Mouse (Mus musculus): ENCODE data around the gene Bmpr1a. TPM values are rescaled to one million over a fixed set of nuclear protein-coding genes. Genes with fewer than 3 reads are reported as not detected.

Gene Bmpr1a
- polyA plus RNA-seq, 1 experiment from 2014 or later: 54.2 TPM

GRCm38 (mm10) chr14:34490965-34491364, 12.2 kb downstream of the Bmpr1a start:
- no peak overlapping the region for H3K4me3 ChIP-seq (replicated peaks)
- H3K4me2 ChIP-seq (replicated peaks): no peak overlapping the region
- no peak overlapping the region for H3K9ac ChIP-seq
- H3K9me3 ChIP-seq (replicated peaks): no peaks in the 10 kb centered on the region
- no peaks in the 10 kb centered on the region for H3K27me3 ChIP-seq
- no peak overlapping the region for H3K27ac ChIP-seq (replicated peaks)
- peaks cover 20% of the 10 kb centered on the region; the same call in 1 of the 2 replicates for H3K4me1 ChIP-seq
- WGBS: 33% methylated on average over 1 of the region's 1 CpGs
- ATAC-seq (ENCODE audit: insufficient number of reproducible peaks, low FRiP score, low TSS enrichment, low read depth): no peak
- H3K36me3 ChIP-seq: no peaks in the 10 kb centered on the region

GRCm38 (mm10) chr14:34489928-34490327, 13.2 kb downstream of the Bmpr1a start:
- ATAC-seq (ENCODE audit: insufficient number of reproducible peaks, low FRiP score, low TSS enrichment, low read depth): no peak
- no peak overlapping the region for H3K4me2 ChIP-seq (replicated peaks)
- H3K27ac ChIP-seq (replicated peaks): no peak overlapping the region
- H3K4me1 ChIP-seq: peaks cover 16% of the 10 kb centered on the region; the same call in 1 of the 2 replicates
- 75% methylated on average over 2 of the region's 2 CpGs for WGBS
- H3K9ac ChIP-seq: no peak overlapping the region
- H3K36me3 ChIP-seq: no peaks in the 10 kb centered on the region
- H3K4me3 ChIP-seq (replicated peaks): no peak overlapping the region
- no peaks in the 10 kb centered on the region for H3K9me3 ChIP-seq (replicated peaks)
- H3K27me3 ChIP-seq: no peaks in the 10 kb centered on the region

GRCm38 (mm10) chr14:34486169-34486568, 17.0 kb downstream of the Bmpr1a start:
- Histone ChIP-seq H3K36me3 (no peaks in the 10 kb centered on the region), H3K27ac (replicated peaks) (no peak overlapping the region), H3K9ac (no peak overlapping the region), H3K9me3 (replicated peaks) (no peaks in the 10 kb centered on the region), H3K4me3 (replicated peaks) (no peak overlapping the region), H3K4me2 (replicated peaks) (no peak overlapping the region), H3K27me3 (no peaks in the 10 kb centered on the region), H3K4me1 (peaks cover 23% of the 10 kb centered on the region)
- 46% methylated on average over 8 of the region's 8 CpGs for WGBS
- no peak for ATAC-seq (ENCODE audit: insufficient number of reproducible peaks, low FRiP score, low TSS enrichment, low read depth)

- ATAC-seq (ENCODE audit: insufficient number of reproducible peaks, low FRiP score, low TSS enrichment, low read depth): no peak
These were observed 19.4 kb downstream of the Bmpr1a start for GRCm38 (mm10) chr14:34483469-34484341.

GRCm38 (mm10) chr14:34471591-34471990, 31.6 kb downstream of the Bmpr1a start:
- no peak overlapping the region for H3K4me3 ChIP-seq (replicated peaks)
- no peak overlapping the region for H3K4me2 ChIP-seq (replicated peaks)
- no peaks in the 10 kb centered on the region for H3K9me3 ChIP-seq (replicated peaks)
- no peaks in the 10 kb centered on the region for H3K27me3 ChIP-seq
- no peak for ATAC-seq (ENCODE audit: insufficient number of reproducible peaks, low FRiP score, low TSS enrichment, low read depth)
- H3K36me3 ChIP-seq: no peaks in the 10 kb centered on the region
- H3K4me1 ChIP-seq: peaks cover 20% of the 10 kb centered on the region; the same call in 1 of the 2 replicates
- no peak overlapping the region for H3K27ac ChIP-seq (replicated peaks)
- no peak overlapping the region for H3K9ac ChIP-seq

More at GRCm38 (mm10) chr14:34483469-34484341, 19.4 kb downstream of the Bmpr1a start:
- Histone ChIP-seq H3K27ac (replicated peaks) (no peak overlapping the region), H3K4me3 (replicated peaks) (no peak overlapping the region), H3K36me3 (no peaks in the 10 kb centered on the region), H3K4me1 (peaks cover 11% of the 10 kb centered on the region), H3K9ac (no peak overlapping the region), H3K9me3 (replicated peaks) (no peaks in the 10 kb centered on the region), H3K27me3 (no peaks in the 10 kb centered on the region), H3K4me2 (replicated peaks) (no peak overlapping the region)
- WGBS: 50% methylated on average over 6 of the region's 6 CpGs

- no peak for ATAC-seq (ENCODE audit: insufficient number of reproducible peaks, low FRiP score, low TSS enrichment, low read depth)
- Histone ChIP-seq H3K27ac (replicated peaks) (no peak overlapping the region), H3K27me3 (no peaks in the 10 kb centered on the region), H3K4me2 (replicated peaks) (no peak overlapping the region), H3K36me3 (no peaks in the 10 kb centered on the region), H3K9ac (no peak overlapping the region), H3K4me1 (0 out of 2 replicates have a peak, but pooled peaks cover 17% of the 10 kb centered on the region), H3K4me3 (replicated peaks) (no peak overlapping the region), H3K9me3 (replicated peaks) (no peaks in the 10 kb centered on the region)
- WGBS: 52% methylated on average over 3 of the region's 3 CpGs
These were observed 36.9 kb downstream of the Bmpr1a start for GRCm38 (mm10) chr14:34466291-34466690.

GRCm38 (mm10) chr14:34459386-34459785, 43.8 kb downstream of the Bmpr1a start:
- Histone ChIP-seq H3K4me3 (replicated peaks) (no peak overlapping the region), H3K27ac (replicated peaks) (no peak overlapping the region), H3K9me3 (replicated peaks) (no peaks in the 10 kb centered on the region), H3K4me2 (replicated peaks) (no peak overlapping the region), H3K36me3 (peaks cover 15% of the 10 kb centered on the region; the same call in 1 of the 2 replicates), H3K4me1 (no peaks in the 10 kb centered on the region; the same call in 1 of the 2 replicates), H3K9ac (no peak overlapping the region), H3K27me3 (no peaks in the 10 kb centered on the region)
- ATAC-seq (ENCODE audit: insufficient number of reproducible peaks, low FRiP score, low TSS enrichment, low read depth): no peak
- 91% methylated on average over 2 of the region's 2 CpGs for WGBS

- Histone ChIP-seq H3K4me3 (replicated peaks) (no peak overlapping the region), H3K27ac (replicated peaks) (no peak overlapping the region), H3K36me3 (peaks cover 15% of the 10 kb centered on the region; the same call in 1 of the 2 replicates), H3K9ac (no peak overlapping the region), H3K4me2 (replicated peaks) (no peak overlapping the region), H3K27me3 (no peaks in the 10 kb centered on the region), H3K9me3 (replicated peaks) (no peaks in the 10 kb centered on the region), H3K4me1 (peaks cover under 1% of the 10 kb centered on the region; the same call in 1 of the 2 replicates)
- no peak for ATAC-seq (ENCODE audit: insufficient number of reproducible peaks, low FRiP score, low TSS enrichment, low read depth)
- WGBS: 79% methylated on average over 1 of the region's 1 CpGs
These were observed 44.3 kb downstream of the Bmpr1a start for GRCm38 (mm10) chr14:34458880-34459279.

- no peaks in the 10 kb centered on the region for H3K27me3 ChIP-seq
- no peak overlapping the region for H3K4me2 ChIP-seq (replicated peaks)
- no peaks in the 10 kb centered on the region for H3K9me3 ChIP-seq (replicated peaks)
- H3K4me3 ChIP-seq (replicated peaks): no peak overlapping the region
- H3K4me1 ChIP-seq: peaks cover 6% of the 10 kb centered on the region
- no peak for ATAC-seq (ENCODE audit: insufficient number of reproducible peaks, low FRiP score, low TSS enrichment, low read depth)
- H3K9ac ChIP-seq: no peak overlapping the region
- WGBS: 66% methylated on average over 3 of the region's 3 CpGs
- 0 out of 2 replicates have a peak, but pooled peaks cover 10% of the 10 kb centered on the region for H3K36me3 ChIP-seq
- H3K27ac ChIP-seq (replicated peaks): peak overlapping the region; percentile 60
These were observed 48.9 kb downstream of the Bmpr1a start for GRCm38 (mm10) chr14:34454282-34454681.

GRCm38 (mm10) chr14:34453648-34454047, 49.5 kb downstream of the Bmpr1a start:
- Histone ChIP-seq H3K4me2 (replicated peaks) (no peak overlapping the region), H3K27me3 (no peaks in the 10 kb centered on the region), H3K9ac (no peak overlapping the region), H3K36me3 (0 out of 2 replicates have a peak, but pooled peaks cover 10% of the 10 kb centered on the region), H3K4me1 (peaks cover 7% of the 10 kb centered on the region), H3K9me3 (replicated peaks) (no peaks in the 10 kb centered on the region), H3K4me3 (replicated peaks) (no peak overlapping the region), H3K27ac (replicated peaks) (peak overlapping the region; percentile 60; the same call in 1 of the 2 replicates)
- no peak for ATAC-seq (ENCODE audit: insufficient number of reproducible peaks, low FRiP score, low TSS enrichment, low read depth)
- WGBS: 13% methylated on average over 6 of the region's 6 CpGs

GRCm38 (mm10) chr14:34451872-34452271, 51.3 kb downstream of the Bmpr1a start:
- Histone ChIP-seq H3K9me3 (replicated peaks) (no peaks in the 10 kb centered on the region), H3K4me3 (replicated peaks) (no peak overlapping the region), H3K4me2 (replicated peaks) (no peak overlapping the region), H3K27me3 (no peaks in the 10 kb centered on the region), H3K4me1 (peaks cover 7% of the 10 kb centered on the region), H3K27ac (replicated peaks) (no peak overlapping the region), H3K36me3 (peaks cover 6% of the 10 kb centered on the region; the same call in 1 of the 2 replicates), H3K9ac (no peak overlapping the region)
- no peak for ATAC-seq (ENCODE audit: insufficient number of reproducible peaks, low FRiP score, low TSS enrichment, low read depth)

Data from embryonic facial prominence, embryonic 15.5 days (tissue).